Comparison of ENCODE assay signal across 8 mouse cellular contexts in the genomic region with DNA sequence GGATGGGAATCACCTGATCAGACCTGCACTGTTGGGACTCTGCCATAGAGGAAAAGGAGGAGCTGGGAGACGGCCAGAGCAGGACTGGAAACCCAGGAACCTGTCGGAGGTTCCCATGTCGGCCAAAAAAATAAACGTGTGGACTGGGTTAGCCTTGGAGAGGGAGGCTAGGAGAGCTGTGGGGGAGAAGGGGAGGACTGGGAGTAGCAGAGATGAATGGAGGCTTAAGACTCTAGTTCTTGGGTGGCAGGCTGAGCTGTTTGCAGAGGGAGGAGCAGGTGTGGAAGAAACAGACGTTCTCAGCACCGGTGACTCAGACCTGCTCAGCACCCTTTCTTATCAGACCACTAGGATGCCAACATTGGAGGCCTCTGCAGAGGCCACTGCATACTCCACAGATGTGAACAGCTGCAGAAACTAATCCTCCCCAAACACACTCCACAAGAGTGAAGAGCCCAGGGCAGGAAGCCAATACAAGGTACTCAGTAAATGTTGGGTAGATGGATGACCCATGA. TPM values are rescaled to one million over a fixed set of nuclear protein-coding genes. Genes with fewer than 3 reads are reported as not detected.
DNase-seq lines count a peak whose midpoint lies in the region; ATAC-seq and TF ChIP-seq lines count a peak whose summit lies in the region.

No protein-coding gene starts in this region.

- no peak overlapping the region for H3K4me3 ChIP-seq in heart, embryonic 15.5 days
- H3K4me3 ChIP-seq in heart, embryonic 11.5 days (ENCODE audit: low read depth, low read length): no peak overlapping the region
- H3K4me3 ChIP-seq in lung, embryonic 14.5 days (ENCODE audit: low read depth, low read length): no peak overlapping the region

- H3K27ac ChIP-seq in heart, embryonic 15.5 days: no peak overlapping the region
- H3K27ac ChIP-seq in heart, embryonic 11.5 days (ENCODE audit: low read depth, low read length): no peak overlapping the region
- no peak overlapping the region for H3K27ac ChIP-seq in lung, embryonic 14.5 days (ENCODE audit: low read depth)

- ATAC-seq in heart, embryonic 15.5 days (replicated peaks; ENCODE audit: insufficient number of reproducible peaks, insufficient read depth, low FRiP score, low read depth): no peak
- no peak for ATAC-seq in heart, embryonic 11.5 days (replicated peaks; ENCODE audit: insufficient number of reproducible peaks, low FRiP score, low TSS enrichment)
- no peak for ATAC-seq in lung, embryonic 14.5 days (ENCODE audit: insufficient read depth)

- H3K9me3 ChIP-seq in heart, embryonic 15.5 days (replicated peaks): no peaks in the 10 kb centered on the region
- no peaks in the 10 kb centered on the region for H3K9me3 ChIP-seq in heart, embryonic 11.5 days (replicated peaks; ENCODE audit: control insufficient read depth, low read length)
- H3K9me3 ChIP-seq in lung, embryonic 14.5 days (ENCODE audit: low read depth, low read length): no peaks in the 10 kb centered on the region

- WGBS in heart, embryonic 15.5 days: 28% methylated on average over 6 of the region's 6 CpGs
- WGBS in heart, embryonic 11.5 days (ENCODE audit: insufficient replicate concordance): 39% methylated on average over 6 of the region's 6 CpGs
- WGBS in lung, embryonic 14.5 days: 25% methylated on average over 6 of the region's 6 CpGs

- H3K9ac ChIP-seq in heart, embryonic 15.5 days: no peak overlapping the region
- no peak overlapping the region for H3K9ac ChIP-seq in heart, embryonic 11.5 days (ENCODE audit: low read depth, low read length)
- no peak overlapping the region for H3K9ac ChIP-seq in lung, embryonic 14.5 days

- H3K27me3 ChIP-seq in heart, embryonic 15.5 days: no peaks in the 10 kb centered on the region
- H3K27me3 ChIP-seq in heart, embryonic 11.5 days (ENCODE audit: control insufficient read depth, insufficient read depth, low read length): peaks cover 4% of the 10 kb centered on the region
- H3K27me3 ChIP-seq in lung, embryonic 14.5 days (ENCODE audit: insufficient read depth, low read length): no peaks in the 10 kb centered on the region

- H3K4me1 ChIP-seq in heart, embryonic 15.5 days (replicated peaks): peaks cover 20% of the 10 kb centered on the region
- H3K4me1 ChIP-seq in heart, embryonic 11.5 days (ENCODE audit: control insufficient read depth, insufficient read depth, low read length): no peaks in the 10 kb centered on the region
- no peaks in the 10 kb centered on the region for H3K4me1 ChIP-seq in lung, embryonic 14.5 days (ENCODE audit: insufficient read depth)

- peak; percentile 21 for DNase-seq in 416B (ENCODE audit: low read depth)
- DNase-seq in cerebellum, postnatal 25 days: peak; percentile 72 to 80
- peak; percentile 32 for DNase-seq in lung, embryonic 14.5 days
- no peak for DNase-seq in adrenal gland, postnatal 25 days
- no peak for DNase-seq in yolk sac, embryonic 10.5 days (ENCODE audit: low spot score)
- DNase-seq in adrenal gland, adult 2 months: no peak

- H3K36me3 ChIP-seq in heart, embryonic 15.5 days: peaks cover 6% of the 10 kb centered on the region; the same call in 1 of the 2 replicates
- no peaks in the 10 kb centered on the region for H3K36me3 ChIP-seq in heart, embryonic 11.5 days (ENCODE audit: control insufficient read depth, insufficient read depth, low read length)
- H3K36me3 ChIP-seq in lung, embryonic 14.5 days (ENCODE audit: insufficient read depth): no peaks in the 10 kb centered on the region

- no peak for TF ChIP-seq CTCF in lung, embryonic 14.5 days (IDR thresholded peaks at IDR 0.05; ENCODE audit: low read depth)

- peak overlapping the region; percentile 95 for H3K4me2 ChIP-seq in heart, embryonic 15.5 days
- no peak overlapping the region for H3K4me2 ChIP-seq in heart, embryonic 11.5 days
- peak overlapping the region; percentile 98; the same call in 1 of the 2 replicates for H3K4me2 ChIP-seq in lung, embryonic 14.5 days

RNA-seq across cellular contexts. Expression of a gene that starts 1.9 kb away (rescaled TPM):
- polyA plus RNA-seq in heart, embryonic 15.5 days (2015; fragmentation: Nextera tagmentation; extraction: Ambion mirVana): 3.7 and 4.9 TPM in 2 replicates
- 3.6 and 5.6 TPM in 2 replicates for polyA plus RNA-seq in heart, embryonic 11.5 days (2014; fragmentation: Nextera tagmentation; extraction: Ambion mirVana)
- 5.9 and 8.3 TPM in 2 replicates for polyA plus RNA-seq in lung, embryonic 14.5 days (2014; fragmentation: Nextera tagmentation; extraction: Ambion mirVana)
- total RNA-seq in adrenal gland, postnatal 25 days (2021): 19.8 and 23.0 TPM in 2 replicates
- 10 to 100 TPM; 26.1 to 36.3 TPM for total RNA-seq in adrenal gland, adult 2 months (2021)
- 9.0 and 29.0 TPM in 2 replicates for polyA plus RNA-seq in adrenal gland, adult 2 months (2012; rRNA removed)

RNA-seq across cellular contexts. Expression of a gene that starts 43.2 kb away (rescaled TPM):
- 42.3 and 45.3 TPM in 2 replicates for polyA plus RNA-seq in heart, embryonic 15.5 days (2015; fragmentation: Nextera tagmentation; extraction: Ambion mirVana)
- 16.1 and 17.5 TPM in 2 replicates for polyA plus RNA-seq in heart, embryonic 11.5 days (2014; fragmentation: Nextera tagmentation; extraction: Ambion mirVana)
- polyA plus RNA-seq in lung, embryonic 14.5 days (2014; fragmentation: Nextera tagmentation; extraction: Ambion mirVana): 10.1 and 10.6 TPM in 2 replicates
- total RNA-seq in adrenal gland, postnatal 25 days (2021): 27.7 and 38.8 TPM in 2 replicates
- total RNA-seq in adrenal gland, adult 2 months (2021): 10 to 100 TPM; 22.7 to 47.7 TPM
- polyA plus RNA-seq in adrenal gland, adult 2 months (2012; rRNA removed): 33.7 and 35.4 TPM in 2 replicates

Comparison
In these comparisons a context has a peak if more than half of its experiments do, and no peak if none do; other contexts are left out.
1. DNase-seq: peak in 416B (single experiment), cerebellum, postnatal 25 days (2 of 2) and lung, embryonic 14.5 days (single experiment); none in adrenal gland, postnatal 25 days (single experiment), yolk sac, embryonic 10.5 days (single experiment) and adrenal gland, adult 2 months (single experiment).